Mouse (Mus musculus) lung, adult 2 months (tissue): ENCODE results near the gene 1700017B05Rik.

Source experiments
- CTCF ChIP-seq: fragments of 200-500 bp; IDR thresholded peaks from 2 replicates; pipeline ENCODE4 v1.5.1; 2011; ENCODE audit warnings: mild to moderate bottlenecking, low read length, control low read depth; ENCODE audit not compliant: insufficient read depth
- POLR2A ChIP-seq: fragments of 200-500 bp; IDR thresholded peaks from 2 replicates; pipeline ENCODE4 v1.6.1; 2011; ENCODE audit warnings: low read depth, mild to moderate bottlenecking, control low read depth, low read length, borderline replicate concordance; ENCODE audit errors: extremely low read depth

- no peak for TF ChIP-seq CTCF
- no peak for TF ChIP-seq POLR2A
Measured at GRCm38 (mm10) chr9:57283311-57283710, 20.9 kb upstream of the 1700017B05Rik start.
